Mouse (Mus musculus): ENCODE measurements around the gene Wdr31.

- TF ChIP-seq CTCF (IDR thresholded peaks at IDR 0.05; ENCODE audit: insufficient read depth, low read depth, low read length), result no peak
- no peak for TF ChIP-seq POLR2A (IDR thresholded peaks at IDR 0.05; ENCODE audit: insufficient read depth, low read depth, low read length)
Measured at GRCm38 (mm10) chr4:62492682-62493081, 22.0 kb upstream of the Wdr31 start.
